12 mouse cellular contexts compared by ENCODE assay signal in the genomic region with DNA sequence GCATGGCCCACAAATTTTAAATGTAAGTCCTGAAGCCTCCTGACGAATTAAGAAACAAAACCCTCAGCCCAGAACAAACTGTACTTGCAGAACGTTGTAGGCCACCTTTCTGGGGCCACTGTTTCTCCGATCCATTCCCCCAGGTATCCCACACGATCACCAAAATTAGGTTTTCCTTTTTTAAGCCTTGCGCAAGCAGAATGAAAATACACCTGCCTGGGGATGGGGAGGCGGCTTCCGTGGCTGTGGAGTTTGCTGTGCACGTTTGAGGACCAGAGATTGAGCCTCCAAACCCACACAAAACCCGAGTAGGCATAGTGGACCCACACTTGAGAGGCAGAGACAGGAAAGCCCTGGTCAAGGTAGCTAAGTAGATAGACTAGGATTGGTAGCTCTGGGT.
"Had no signal": no experiment of that assay in that cellular context is flagged by ENCODE, and none has a peak within 500 bp of the region (broad histone marks: within the 10 kb centered on the region; RNA-seq: fewer than 3 reads in every experiment).

No protein-coding gene starts in this region.

- H3K4me1 ChIP-seq: limb, embryonic 15.5 days; liver, embryonic 12.5 days; midbrain, embryonic 10.5 days; neural tube, embryonic 15.5 days; stomach, embryonic 15.5 days had no signal

- DNase-seq: kidney, adult 8-10 months; lung, embryonic 14.5 days; lung, postnatal 10 days; lung, postnatal 4 days; midbrain, embryonic 14.5 days; thymus, postnatal 36 days had no signal

- H3K27ac ChIP-seq: limb, embryonic 15.5 days; liver, embryonic 12.5 days; midbrain, embryonic 10.5 days; neural tube, embryonic 15.5 days; stomach, embryonic 15.5 days had no signal

- H3K4me3 ChIP-seq: limb, embryonic 15.5 days; liver, embryonic 12.5 days; midbrain, embryonic 10.5 days; myocyte; neural tube, embryonic 15.5 days; stomach, embryonic 15.5 days had no signal
